Mouse (Mus musculus) spleen, adult 2 months (tissue): ENCODE results near the gene Mybph.

Experiments used
- CTCF ChIP-seq: fragments of 200-500 bp; IDR thresholded peaks from 2 replicates; pipeline ENCODE4 v1.5.1; 2011; ENCODE audit warnings: mild to moderate bottlenecking, inconsistent platforms; ENCODE audit not compliant: insufficient read depth, insufficient read length, insufficient replicate concordance; ENCODE audit errors: extremely low read depth
- POLR2A ChIP-seq: fragments of 200-500 bp; IDR thresholded peaks from 2 replicates; pipeline ENCODE4 v1.6.1; 2011; ENCODE audit warnings: low read depth, low read length, inconsistent platforms

GRCm38 (mm10) chr1:134167416-134168305, 25.6 kb upstream of the Mybph start:
- TF ChIP-seq CTCF (no peak), POLR2A (no peak)
